Mouse (Mus musculus): ENCODE results near the gene Cul5. TPM values are rescaled to one million over a fixed set of nuclear protein-coding genes. Genes with fewer than 3 reads are reported as not detected.

The Cul5 gene
- polyA plus RNA-seq, 2 experiments: 3.8 to 12.8 TPM

- Histone ChIP-seq H3K9ac (replicated peaks) (no peak overlapping the region), H3K4me3 (ENCODE audit: insufficient read depth in 1 of 2, low read depth in 2 of 2, low read length in 2 of 2) (no peak overlapping the region), H3K9me3 (ENCODE audit: control insufficient read depth, low read length) (no peaks in the 10 kb centered on the region), H3K27ac (no peak overlapping the region), H3K36me3 (replicated peaks; ENCODE audit: control insufficient read depth, insufficient read depth, low read depth) (no peaks in the 10 kb centered on the region), H3K27me3 (ENCODE audit: control insufficient read depth, insufficient read depth, low read length) (no peaks in the 10 kb centered on the region), H3K4me1 (replicated peaks; ENCODE audit: control insufficient read depth in 2 of 2, insufficient read depth in 2 of 2, low read length in 1 of 2) (peaks cover 5 to 11% of the 10 kb centered on the region in 2 experiments; a peak in 3 of 4 replicates), H3K4me2 (ENCODE audit: low read depth) (no peak overlapping the region)
- no peak for TF ChIP-seq CTCF (IDR thresholded peaks at IDR 0.05; ENCODE audit: low read depth)
- no peak for TF ChIP-seq EP300 (IDR thresholded peaks at IDR 0.05; ENCODE audit: low read depth)
- DNase-seq (ENCODE audit: low read depth in 3 of 3, low spot score in 3 of 3) (no peak), ATAC-seq (ENCODE audit: insufficient read depth) (no peak)
- WGBS (ENCODE audit: insufficient replicate concordance): 74% methylated on average over 4 of the region's 4 CpGs
Observed at GRCm38 (mm10) chr9:53607816-53608215, 62.0 kb downstream of the Cul5 start.

GRCm38 (mm10) chr9:53607192-53607591 is 62.6 kb downstream of the Cul5 start:
- Histone ChIP-seq H3K9me3 (ENCODE audit: control insufficient read depth, low read length) (no peaks in the 10 kb centered on the region), H3K4me1 (replicated peaks; ENCODE audit: control insufficient read depth in 2 of 2, insufficient read depth in 2 of 2, low read length in 1 of 2) (peaks cover 5 to 11% of the 10 kb centered on the region in 2 experiments; a peak in 3 of 4 replicates), H3K4me2 (ENCODE audit: low read depth) (no peak overlapping the region), H3K27me3 (ENCODE audit: control insufficient read depth, insufficient read depth, low read length) (no peaks in the 10 kb centered on the region), H3K9ac (replicated peaks) (no peak overlapping the region), H3K36me3 (replicated peaks; ENCODE audit: control insufficient read depth, insufficient read depth, low read depth) (no peaks in the 10 kb centered on the region), H3K4me3 (ENCODE audit: insufficient read depth in 1 of 2, low read depth in 2 of 2, low read length in 2 of 2) (no peak overlapping the region), H3K27ac (no peak overlapping the region)
- WGBS (ENCODE audit: insufficient replicate concordance): 78% methylated on average over 3 of the region's 3 CpGs
- DNase-seq (ENCODE audit: low read depth in 3 of 3, low spot score in 3 of 3) (no peak), ATAC-seq (ENCODE audit: insufficient read depth) (no peak)
- no peak for TF ChIP-seq CTCF (IDR thresholded peaks at IDR 0.05; ENCODE audit: low read depth)
- TF ChIP-seq EP300 (IDR thresholded peaks at IDR 0.05; ENCODE audit: low read depth): no peak

- Histone ChIP-seq H3K27me3 (ENCODE audit: control insufficient read depth, insufficient read depth, low read length) (no peaks in the 10 kb centered on the region), H3K27ac (no peak overlapping the region), H3K9ac (replicated peaks) (no peak overlapping the region), H3K4me3 (ENCODE audit: insufficient read depth in 1 of 2, low read depth in 2 of 2, low read length in 2 of 2) (no peak overlapping the region), H3K4me1 (replicated peaks; ENCODE audit: control insufficient read depth in 2 of 2, insufficient read depth in 2 of 2, low read length in 1 of 2) (peaks cover 5 to 9% of the 10 kb centered on the region in 2 experiments; a peak in 3 of 4 replicates), H3K36me3 (replicated peaks; ENCODE audit: control insufficient read depth, insufficient read depth, low read depth) (no peaks in the 10 kb centered on the region), H3K4me2 (ENCODE audit: low read depth) (no peak overlapping the region), H3K9me3 (ENCODE audit: control insufficient read depth, low read length) (no peaks in the 10 kb centered on the region)
- DNase-seq (ENCODE audit: low read depth in 3 of 3, low spot score in 3 of 3) (no peak), ATAC-seq (ENCODE audit: insufficient read depth) (no peak)
- TF ChIP-seq CTCF (IDR thresholded peaks at IDR 0.05; ENCODE audit: low read depth) (no peak), EP300 (IDR thresholded peaks at IDR 0.05; ENCODE audit: low read depth) (no peak)
- WGBS (ENCODE audit: insufficient replicate concordance): 72% methylated on average over 5 of the region's 5 CpGs
Observed at GRCm38 (mm10) chr9:53604954-53605353, 64.9 kb downstream of the Cul5 start.

GRCm38 (mm10) chr9:53603849-53604248 is 66.0 kb downstream of the Cul5 start:
- Histone ChIP-seq H3K9me3 (ENCODE audit: control insufficient read depth, low read length) (no peaks in the 10 kb centered on the region), H3K27me3 (ENCODE audit: control insufficient read depth, insufficient read depth, low read length) (no peaks in the 10 kb centered on the region), H3K4me3 (ENCODE audit: insufficient read depth in 1 of 2, low read depth in 2 of 2, low read length in 2 of 2) (no peak overlapping the region), H3K9ac (replicated peaks) (no peak overlapping the region), H3K27ac (no peak overlapping the region), H3K4me2 (ENCODE audit: low read depth) (no peak overlapping the region), H3K4me1 (replicated peaks; ENCODE audit: control insufficient read depth in 2 of 2, insufficient read depth in 2 of 2, low read length in 1 of 2) (peaks cover 0 to 9% of the 10 kb centered on the region in 2 experiments; a peak in 2 of 4 replicates), H3K36me3 (replicated peaks; ENCODE audit: control insufficient read depth, insufficient read depth, low read depth) (no peaks in the 10 kb centered on the region)
- WGBS (ENCODE audit: insufficient replicate concordance): 62% methylated on average over 3 of the region's 3 CpGs
- ATAC-seq (ENCODE audit: insufficient read depth) (no peak), DNase-seq (ENCODE audit: low read depth in 3 of 3, low spot score in 3 of 3) (no peak)
- no peak for TF ChIP-seq EP300 (IDR thresholded peaks at IDR 0.05; ENCODE audit: low read depth)
- TF ChIP-seq CTCF (IDR thresholded peaks at IDR 0.05; ENCODE audit: low read depth): no peak

- TF ChIP-seq CTCF (IDR thresholded peaks at IDR 0.05; ENCODE audit: low read depth) (no peak), EP300 (IDR thresholded peaks at IDR 0.05; ENCODE audit: low read depth) (no peak)
- H3K9me3 ChIP-seq (ENCODE audit: control insufficient read depth, low read length): no peaks in the 10 kb centered on the region
- ATAC-seq (ENCODE audit: insufficient read depth) (no peak), DNase-seq (ENCODE audit: low read depth in 3 of 3, low spot score in 3 of 3) (peak in 1 of 3 experiments; percentile 20)
- H3K4me2 ChIP-seq (ENCODE audit: low read depth): no peak overlapping the region
- no peak overlapping the region for H3K4me3 ChIP-seq (ENCODE audit: insufficient read depth in 1 of 2, low read depth in 2 of 2, low read length in 2 of 2)
- H3K36me3 ChIP-seq (replicated peaks; ENCODE audit: control insufficient read depth, insufficient read depth, low read depth): no peaks in the 10 kb centered on the region
- H3K9ac ChIP-seq (replicated peaks): no peak overlapping the region
- H3K27me3 ChIP-seq (ENCODE audit: control insufficient read depth, insufficient read depth, low read length): no peaks in the 10 kb centered on the region
- WGBS (ENCODE audit: insufficient replicate concordance): 55% methylated on average over 1 of the region's 1 CpGs
- no peak overlapping the region for H3K27ac ChIP-seq
- H3K4me1 ChIP-seq (replicated peaks; ENCODE audit: control insufficient read depth in 2 of 2, insufficient read depth in 2 of 2, low read length in 1 of 2): peaks cover 0 to 9% of the 10 kb centered on the region in 2 experiments; a peak in 2 of 4 replicates
Observed at GRCm38 (mm10) chr9:53603384-53603783, 66.4 kb downstream of the Cul5 start.

Data from liver, embryonic 14.5 days (tissue).